10 mouse cellular contexts compared by ENCODE assay signal in genomic region chr7:142497775-142498174, GRCm38 (mm10). TPM values are rescaled to one million over a fixed set of nuclear protein-coding genes. Genes with fewer than 3 reads are reported as not detected.
DNase-seq lines count a peak whose midpoint lies in the region; ATAC-seq and TF ChIP-seq lines count a peak whose summit lies in the region.
"Had no signal": no experiment of that assay in that cellular context is flagged by ENCODE, and none has a peak within 500 bp of the region (broad histone marks: within the 10 kb centered on the region; RNA-seq: fewer than 3 reads in every experiment).

No protein-coding gene starts in this region.

- intact Hi-C loops in gastrocnemius, postnatal 14 days (cut with DNase I; ENCODE audit: low total_unique reads), result loop anchor here (5.0 kb wide), 1 partner anchor 55 kb away; the partner anchor contains the start of gene Tnni2

- no peaks in the 10 kb centered on the region for H3K27me3 ChIP-seq in liver, postnatal 0 days (ENCODE audit: insufficient read depth, low read length)
- H3K27me3 ChIP-seq in liver, embryonic 11.5 days (replicated peaks; ENCODE audit: control insufficient read depth, insufficient read depth, low read length), result no peaks in the 10 kb centered on the region
- no peaks in the 10 kb centered on the region for H3K27me3 ChIP-seq in forebrain, embryonic 16.5 days (replicated peaks; ENCODE audit: control insufficient read depth, insufficient read depth, low read length)
- H3K27me3 ChIP-seq: embryonic facial prominence, embryonic 13.5 days had no signal

- no peak for TF ChIP-seq EP300 in liver, postnatal 0 days (IDR thresholded peaks at IDR 0.05; ENCODE audit: low read depth)

- no peaks in the 10 kb centered on the region for H3K4me1 ChIP-seq in liver, postnatal 0 days (ENCODE audit: insufficient read depth)
- no peaks in the 10 kb centered on the region for H3K4me1 ChIP-seq in liver, embryonic 11.5 days (replicated peaks; ENCODE audit: control insufficient read depth, insufficient read depth, low read length)
- no peaks in the 10 kb centered on the region for H3K4me1 ChIP-seq in forebrain, embryonic 16.5 days (replicated peaks; ENCODE audit: control insufficient read depth, insufficient read depth, low read length)

- H3K9me3 ChIP-seq in liver, postnatal 0 days (ENCODE audit: low read length), result no peaks in the 10 kb centered on the region
- H3K9me3 ChIP-seq in liver, embryonic 11.5 days (ENCODE audit: control insufficient read depth, low read length), result no peaks in the 10 kb centered on the region
- no peaks in the 10 kb centered on the region for H3K9me3 ChIP-seq in forebrain, embryonic 16.5 days (ENCODE audit: control insufficient read depth, low read length)
- H3K9me3 ChIP-seq: embryonic facial prominence, embryonic 13.5 days had no signal

- no peak for ATAC-seq in CD4-positive, CD25-positive, alpha-beta regulatory T cell, adult 4 months
- no peak for ATAC-seq in liver, postnatal 0 days
- no peak for ATAC-seq in liver, embryonic 11.5 days (replicated peaks; ENCODE audit: low FRiP score)
- no peak for ATAC-seq in forebrain, embryonic 16.5 days

- no peak overlapping the region for H3K9ac ChIP-seq in liver, postnatal 0 days (replicated peaks)
- no peak overlapping the region for H3K9ac ChIP-seq in liver, embryonic 11.5 days (ENCODE audit: low read depth, low read length)
- H3K9ac ChIP-seq in forebrain, embryonic 16.5 days (replicated peaks; ENCODE audit: low read depth, low read length), result no peak overlapping the region
- H3K9ac ChIP-seq: embryonic facial prominence, embryonic 13.5 days had no signal

- no peaks in the 10 kb centered on the region for H3K36me3 ChIP-seq in liver, postnatal 0 days (replicated peaks; ENCODE audit: insufficient read depth, low read length)
- no peaks in the 10 kb centered on the region for H3K36me3 ChIP-seq in liver, embryonic 11.5 days (ENCODE audit: control insufficient read depth, insufficient read depth, low read length)
- H3K36me3 ChIP-seq in forebrain, embryonic 16.5 days (ENCODE audit: control insufficient read depth, insufficient read depth), result no peaks in the 10 kb centered on the region

- peak; percentile 57 for DNase-seq in CD4-positive, CD25-positive, alpha-beta regulatory T cell, adult 2 months (ENCODE audit: low read depth, low spot score)
- no peak for DNase-seq in liver, postnatal 0 days
- no peak for DNase-seq in liver, embryonic 11.5 days (ENCODE audit: low spot score)
- DNase-seq in gastrocnemius, postnatal 14 days, result peak; percentile 60
- peak; percentile 61 for DNase-seq in lung, postnatal 36 days
- DNase-seq in urinary bladder, postnatal 10 days (ENCODE audit: low spot score), result no peak

- no peak overlapping the region for H3K27ac ChIP-seq in liver, postnatal 0 days (ENCODE audit: low read depth)
- no peak overlapping the region for H3K27ac ChIP-seq in liver, embryonic 11.5 days (ENCODE audit: low read depth, low read length)
- no peak overlapping the region for H3K27ac ChIP-seq in forebrain, embryonic 16.5 days (ENCODE audit: low read length)
- H3K27ac ChIP-seq: embryonic facial prominence, embryonic 13.5 days had no signal

- peak; percentile 63 for TF ChIP-seq CTCF in liver, postnatal 0 days (IDR thresholded peaks at IDR 0.05; ENCODE audit: low read depth)

- no peak overlapping the region for H3K4me2 ChIP-seq in liver, postnatal 0 days (ENCODE audit: low read depth, low read length)
- no peak overlapping the region for H3K4me2 ChIP-seq in liver, embryonic 11.5 days
- H3K4me2 ChIP-seq in forebrain, embryonic 16.5 days (ENCODE audit: low read length), result no peak overlapping the region
- H3K4me2 ChIP-seq: embryonic facial prominence, embryonic 13.5 days had no signal

- H3K4me3 ChIP-seq in liver, postnatal 0 days (ENCODE audit: low read depth, low read length), result no peak overlapping the region
- H3K4me3 ChIP-seq in liver, embryonic 11.5 days (ENCODE audit: low read depth, low read length), result no peak overlapping the region
- no peak overlapping the region for H3K4me3 ChIP-seq in forebrain, embryonic 16.5 days (replicated peaks; ENCODE audit: low read length)
- H3K4me3 ChIP-seq: embryonic facial prominence, embryonic 13.5 days had no signal

- 74% methylated on average over 2 of the region's 2 CpGs for WGBS in liver, postnatal 0 days (ENCODE audit: insufficient replicate concordance)
- WGBS in liver, embryonic 11.5 days, result 86% methylated on average over 2 of the region's 2 CpGs
- 92% methylated on average over 2 of the region's 2 CpGs for WGBS in forebrain, embryonic 16.5 days

RNA-seq across cellular contexts. Expression of gene Tnnt3, which starts 0.9 kb away (rescaled TPM):
- 1 to 10 TPM; 2.5 to 5.7 TPM for polyA plus RNA-seq in CD4-positive, CD25-positive, alpha-beta regulatory T cell, adult 4 months (2017; shearing (Covaris generic))
- polyA plus RNA-seq in liver, postnatal 0 days (2015; fragmentation: Nextera tagmentation; extraction: Ambion mirVana), result 3.6 and 72.5 TPM in 2 replicates
- polyA plus RNA-seq in liver, embryonic 11.5 days (2014; fragmentation: Nextera tagmentation; extraction: Ambion mirVana), result 1.5 and 2.4 TPM in 2 replicates
- total RNA-seq in gastrocnemius, postnatal 14 days (2021), result over 10,000 TPM; 22,199 to 23,470 TPM
- 0.73 and 1.2 TPM in 2 replicates for polyA plus RNA-seq in forebrain, embryonic 16.5 days (2015; fragmentation: Nextera tagmentation; extraction: Ambion mirVana)
- total RNA-seq: layer of hippocampus, adult 18-20 months had no signal

RNA-seq across cellular contexts. Expression of gene Mrpl23, which starts 34.7 kb away (rescaled TPM):
- polyA plus RNA-seq in CD4-positive, CD25-positive, alpha-beta regulatory T cell, adult 4 months (2017; shearing (Covaris generic)), result 1 to 10 TPM; 2.6 to 3.0 TPM
- polyA plus RNA-seq in liver, postnatal 0 days (2015; fragmentation: Nextera tagmentation; extraction: Ambion mirVana), result 18.7 and 19.3 TPM in 2 replicates
- polyA plus RNA-seq in liver, embryonic 11.5 days (2014; fragmentation: Nextera tagmentation; extraction: Ambion mirVana), result 20.8 and 22.2 TPM in 2 replicates
- total RNA-seq in gastrocnemius, postnatal 14 days (2021), result 1 to 10 TPM; 5.0 to 5.2 TPM
- polyA plus RNA-seq in forebrain, embryonic 16.5 days (2015; fragmentation: Nextera tagmentation; extraction: Ambion mirVana), result 16.0 and 23.0 TPM in 2 replicates

RNA-seq across cellular contexts. Expression of gene Lsp1, which starts 37.2 kb away (rescaled TPM):
- 1,000 to 10,000 TPM; 1,098 to 1,582 TPM for polyA plus RNA-seq in CD4-positive, CD25-positive, alpha-beta regulatory T cell, adult 4 months (2017; shearing (Covaris generic))
- 31.5 and 33.6 TPM in 2 replicates for polyA plus RNA-seq in liver, postnatal 0 days (2015; fragmentation: Nextera tagmentation; extraction: Ambion mirVana)
- polyA plus RNA-seq in liver, embryonic 11.5 days (2014; fragmentation: Nextera tagmentation; extraction: Ambion mirVana), result 19.2 and 20.7 TPM in 2 replicates
- 10 to 100 TPM; 22.2 to 35.0 TPM for total RNA-seq in gastrocnemius, postnatal 14 days (2021)
- polyA plus RNA-seq in forebrain, embryonic 16.5 days (2015; fragmentation: Nextera tagmentation; extraction: Ambion mirVana), result 3.5 and 5.5 TPM in 2 replicates

RNA-seq across cellular contexts. Expression of gene Tnni2, which starts 56.2 kb away (rescaled TPM):
- not detected for polyA plus RNA-seq in CD4-positive, CD25-positive, alpha-beta regulatory T cell, adult 4 months (2017; shearing (Covaris generic))
- 6.9 and 72.7 TPM in 2 replicates for polyA plus RNA-seq in liver, postnatal 0 days (2015; fragmentation: Nextera tagmentation; extraction: Ambion mirVana)
- 1.9 and 3.7 TPM in 2 replicates for polyA plus RNA-seq in liver, embryonic 11.5 days (2014; fragmentation: Nextera tagmentation; extraction: Ambion mirVana)
- over 10,000 TPM; 14,029 to 14,677 TPM for total RNA-seq in gastrocnemius, postnatal 14 days (2021)
- 0.89 TPM in 1 of 2 replicates, not detected in the other for polyA plus RNA-seq in forebrain, embryonic 16.5 days (2015; fragmentation: Nextera tagmentation; extraction: Ambion mirVana)

Comparison
In these comparisons a context has a peak if more than half of its experiments do, and no peak if none do; other contexts are left out.
1. DNase-seq: peak in CD4-positive, CD25-positive, alpha-beta regulatory T cell, adult 2 months (single experiment), gastrocnemius, postnatal 14 days (single experiment) and lung, postnatal 36 days (single experiment); none in liver, postnatal 0 days (single experiment), liver, embryonic 11.5 days (single experiment) and urinary bladder, postnatal 10 days (single experiment).
2. RNA of gene Lsp1, which starts 37.2 kb away (polyA plus RNA-seq): 1,098 to 1,582 TPM in CD4-positive, CD25-positive, alpha-beta regulatory T cell, adult 4 months; 31.5 to 33.6 TPM in liver, postnatal 0 days, 19.2 to 20.7 TPM in liver, embryonic 11.5 days and 3.5 to 5.5 TPM in forebrain, embryonic 16.5 days; every median in the first group is over 10 times any median in the second.